7 mouse cellular contexts compared by ENCODE assay signal in the genomic region with DNA sequence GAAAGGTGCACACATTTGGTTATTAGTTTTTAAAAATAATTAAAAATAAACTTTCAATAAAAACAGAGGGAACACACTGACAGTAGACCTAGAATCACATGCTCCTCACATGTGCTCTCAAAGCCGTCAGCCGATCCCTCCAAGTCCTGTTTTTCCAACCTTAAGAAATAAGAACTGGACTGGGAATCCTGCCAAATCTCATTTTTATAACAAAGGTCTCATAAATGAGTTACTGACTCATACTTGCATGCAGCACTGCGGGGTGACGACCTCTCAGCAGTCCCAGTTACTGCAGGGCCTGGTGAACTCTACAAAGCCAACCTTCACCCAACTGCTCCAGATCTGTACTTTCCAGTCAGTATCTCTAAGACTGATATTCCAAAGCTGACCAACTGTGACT. TPM values are rescaled to one million over a fixed set of nuclear protein-coding genes. Genes with fewer than 3 reads are reported as not detected.
DNase-seq lines count a peak whose midpoint lies in the region; ATAC-seq and TF ChIP-seq lines count a peak whose summit lies in the region.

No protein-coding gene starts in this region.

- H3K27me3 ChIP-seq in limb, embryonic 12.5 days = no peaks in the 10 kb centered on the region
- no peaks in the 10 kb centered on the region for H3K27me3 ChIP-seq in limb, embryonic 10.5 days (ENCODE audit: low read depth, poor library complexity, severe bottlenecking)
- H3K27me3 ChIP-seq in intestine, embryonic 16.5 days (replicated peaks; ENCODE audit: control insufficient read depth, insufficient read depth, low read length) = no peaks in the 10 kb centered on the region
- H3K27me3 ChIP-seq in myocyte (ENCODE audit: control insufficient read depth, insufficient read depth, insufficient read length) = no peaks in the 10 kb centered on the region

- no peak for TF ChIP-seq POLR2A in myocyte (IDR thresholded peaks at IDR 0.05; ENCODE audit: insufficient read length, low read depth)

- H3K4me2 ChIP-seq in limb, embryonic 12.5 days = no peak overlapping the region
- H3K4me2 ChIP-seq in intestine, embryonic 16.5 days (ENCODE audit: low read depth, low read length) = no peak overlapping the region
- H3K4me2 ChIP-seq in myocyte (ENCODE audit: low read depth) = peak overlapping the region; percentile 40

- no peaks in the 10 kb centered on the region for H3K9me3 ChIP-seq in limb, embryonic 12.5 days
- no peaks in the 10 kb centered on the region for H3K9me3 ChIP-seq in limb, embryonic 10.5 days (replicated peaks)
- no peaks in the 10 kb centered on the region for H3K9me3 ChIP-seq in intestine, embryonic 16.5 days (ENCODE audit: control insufficient read depth, low read length)

- H3K36me3 ChIP-seq in limb, embryonic 12.5 days = peaks cover 5% of the 10 kb centered on the region; the same call in 1 of the 2 replicates
- H3K36me3 ChIP-seq in limb, embryonic 10.5 days = 0 out of 2 replicates have a peak, but pooled peaks cover 3% of the 10 kb centered on the region
- H3K36me3 ChIP-seq in intestine, embryonic 16.5 days (ENCODE audit: control insufficient read depth, insufficient read depth, low read length) = no peaks in the 10 kb centered on the region
- no peaks in the 10 kb centered on the region for H3K36me3 ChIP-seq in myocyte (ENCODE audit: control insufficient read depth, insufficient read depth)

- H3K4me3 ChIP-seq in limb, embryonic 12.5 days (replicated peaks) = no peak overlapping the region
- no peak overlapping the region for H3K4me3 ChIP-seq in limb, embryonic 10.5 days
- H3K4me3 ChIP-seq in intestine, embryonic 16.5 days (ENCODE audit: low read length) = no peak overlapping the region
- no peak overlapping the region for H3K4me3 ChIP-seq in myocyte

- whole genome bisulfite sequencing in limb, embryonic 12.5 days = 41% methylated on average over 4 of the region's 4 CpGs
- WGBS in limb, embryonic 10.5 days = 94% methylated on average over 4 of the region's 4 CpGs
- 13% methylated on average over 4 of the region's 4 CpGs for WGBS in intestine, embryonic 16.5 days

- H3ac ChIP-seq in myocyte (ENCODE audit: control insufficient read depth, insufficient read length) = no peak overlapping the region

- H3K27ac ChIP-seq in limb, embryonic 12.5 days = 0 out of 2 replicates have a peak overlapping the region, but pooled peaks have one; percentile 23
- no peak overlapping the region for H3K27ac ChIP-seq in limb, embryonic 10.5 days
- peak overlapping the region; percentile 47 for H3K27ac ChIP-seq in intestine, embryonic 16.5 days (ENCODE audit: low read length)

- peaks cover 87% of the 10 kb centered on the region for H3K79me2 ChIP-seq in myocyte (ENCODE audit: control insufficient read depth, insufficient read depth)

- peaks cover 39% of the 10 kb centered on the region for H3K4me1 ChIP-seq in limb, embryonic 12.5 days (replicated peaks)
- peaks cover 13% of the 10 kb centered on the region for H3K4me1 ChIP-seq in limb, embryonic 10.5 days
- peaks cover 36% of the 10 kb centered on the region for H3K4me1 ChIP-seq in intestine, embryonic 16.5 days (ENCODE audit: control insufficient read depth, insufficient read depth, low read length)

- H3K9ac ChIP-seq in limb, embryonic 12.5 days (replicated peaks) = no peak overlapping the region
- no peak overlapping the region for H3K9ac ChIP-seq in intestine, embryonic 16.5 days (ENCODE audit: low read depth, low read length)

- ATAC-seq in limb, embryonic 12.5 days (ENCODE audit: insufficient number of reproducible peaks, insufficient read depth, low FRiP score, low TSS enrichment, low read depth) = peak; percentile 67; the same call in 1 of the 2 replicates
- peak; percentile 89 for ATAC-seq in intestine, embryonic 16.5 days

- no peak for DNase-seq in limb, embryonic 10.5 days (ENCODE audit: low spot score)
- DNase-seq in brain, adult 2 months (ENCODE audit: low read depth, low spot score) = peak; percentile 72
- DNase-seq in B cell, adult 2 months = no peak
- no peak for DNase-seq in embryo, embryonic 10 days (ENCODE audit: low spot score)

TF ChIP-seq in myocyte, 11 proteins besides CTCF, POLR2A, EP300 and RAD21:
- TF ChIP-seq CEBPB (IDR thresholded peaks at IDR 0.05; ENCODE audit: insufficient read depth, poor library complexity, severe bottlenecking) (0 out of 2 replicates have a peak, but pooled peaks have one; percentile 15), USF1 (IDR thresholded peaks at IDR 0.05; ENCODE audit: low read depth) (peak; percentile 19), E2F4 (IDR thresholded peaks at IDR 0.05; ENCODE audit: insufficient read depth) (no peak)

RNA-seq across cellular contexts. Expression of a gene that starts 58.5 kb away (rescaled TPM):
- 75.6 and 79.2 TPM in 2 replicates for polyA plus RNA-seq in limb, embryonic 12.5 days (2016; fragmentation: Nextera tagmentation; extraction: Ambion mirVana)
- 55.9 and 64.1 TPM in 2 replicates for polyA plus RNA-seq in limb, embryonic 10.5 days (2016; fragmentation: Nextera tagmentation; extraction: Ambion mirVana)
- 98.1 and 110 TPM in 2 replicates for polyA plus RNA-seq in intestine, embryonic 16.5 days (2015; fragmentation: Nextera tagmentation; extraction: Ambion mirVana)
- polyA plus RNA-seq in myocyte (2012; fragmentation: generic; extraction: Trizol) = 85.4 TPM
